Mouse (Mus musculus): Measurements from ENCODE around the gene Rdh8. TPM values are rescaled to one million over a fixed set of nuclear protein-coding genes. Genes with fewer than 3 reads are reported as not detected.

The Rdh8 gene
- not detected for total RNA-seq (2021)

DNA sequence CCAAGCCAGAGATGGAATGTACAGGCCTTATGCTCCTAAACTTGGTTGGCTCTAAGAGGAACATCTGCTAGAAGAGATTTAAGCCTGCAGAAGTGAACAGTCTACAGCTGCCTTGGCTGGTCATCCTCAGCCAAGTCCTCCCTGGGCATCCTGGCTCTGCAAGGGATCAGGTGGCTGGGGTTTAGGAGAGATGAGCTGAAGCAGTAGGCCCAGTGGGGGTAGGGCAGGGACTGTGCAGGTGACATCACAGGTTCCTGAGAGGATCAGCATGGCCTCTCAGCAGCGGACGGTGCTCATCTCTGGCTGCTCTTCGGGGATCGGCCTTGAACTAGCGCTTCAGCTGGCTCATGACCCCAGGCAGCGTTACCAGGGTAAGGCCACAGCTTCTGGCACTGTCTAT is at the start of gene Rdh8:
Gene Rdh8 (plus strand): TSS at position 268 of the 400 bp plus-strand sequence.
- no peak for DNase-seq (ENCODE audit: low spot score in 2 of 2)
- intact Hi-C loops (cut with DNase I), result no loop called here

DNA sequence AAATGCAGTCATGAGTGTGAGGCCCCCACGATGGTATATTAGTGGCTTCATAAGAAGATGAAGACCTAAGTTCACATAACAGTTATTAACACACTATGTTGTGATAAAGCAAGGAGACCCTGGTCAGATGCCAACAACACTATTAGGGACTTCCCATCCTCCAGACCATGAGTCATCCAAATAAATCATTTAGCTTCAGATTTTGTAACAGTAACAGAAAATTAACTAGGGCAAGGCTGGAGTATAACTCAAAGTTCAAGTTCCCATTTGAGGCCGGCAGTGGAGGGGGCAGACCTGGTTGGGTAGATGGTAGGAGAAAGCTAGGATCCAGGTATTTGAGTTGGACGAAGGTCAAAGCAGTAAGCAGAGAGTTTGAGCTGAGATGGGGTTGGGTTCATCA is 37.0 kb upstream of the Rdh8 start:
- intact Hi-C loops (cut with DNase I), result no loop called here
- DNase-seq (ENCODE audit: low spot score in 2 of 2), result no peak

DNA sequence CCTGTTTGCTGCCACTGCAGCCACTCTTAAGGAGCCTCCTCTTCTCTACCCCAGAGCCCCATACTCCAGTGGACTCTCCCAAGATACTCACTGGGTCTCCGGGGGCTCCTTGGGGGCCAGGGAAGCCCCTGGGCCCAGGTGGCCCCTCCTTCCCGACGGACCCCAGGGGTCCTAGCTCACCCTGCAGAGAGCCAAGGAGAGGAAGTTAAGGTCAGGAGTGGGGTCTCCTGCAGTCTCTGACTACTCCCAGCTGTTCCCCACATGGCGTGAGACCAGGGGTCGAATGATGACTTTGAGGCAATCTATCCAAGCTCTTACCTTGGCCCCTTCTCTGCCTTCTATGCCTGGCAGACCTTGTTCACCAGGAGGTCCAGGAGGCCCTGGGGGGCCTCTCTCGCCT is 33.2 kb upstream of the Rdh8 start:
- intact Hi-C loops (cut with DNase I), result no loop called here
- no peak for DNase-seq (ENCODE audit: low spot score in 2 of 2)

DNA sequence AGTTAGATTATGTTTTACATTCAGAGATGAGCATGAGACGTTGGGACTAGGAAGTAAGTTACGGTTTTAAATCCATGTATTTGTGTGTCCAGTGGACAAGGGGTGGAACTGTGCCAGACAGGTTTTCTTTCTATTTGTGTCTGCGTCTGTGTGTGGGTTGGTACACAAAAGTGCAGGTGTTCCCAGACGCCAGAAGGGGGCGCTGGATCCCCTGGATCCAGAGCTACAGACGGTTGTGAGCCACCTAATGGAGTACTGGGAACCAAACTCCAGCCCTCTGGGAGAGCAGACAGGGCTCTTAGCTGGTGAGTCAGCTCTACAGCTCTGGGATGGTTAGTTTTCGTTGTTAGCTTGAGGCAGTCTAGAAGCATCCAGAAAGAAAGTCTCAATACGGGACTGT is 30.3 kb upstream of the Rdh8 start:
- DNase-seq (ENCODE audit: low spot score in 2 of 2), result no peak
- intact Hi-C loops (cut with DNase I), result no loop called here

DNA sequence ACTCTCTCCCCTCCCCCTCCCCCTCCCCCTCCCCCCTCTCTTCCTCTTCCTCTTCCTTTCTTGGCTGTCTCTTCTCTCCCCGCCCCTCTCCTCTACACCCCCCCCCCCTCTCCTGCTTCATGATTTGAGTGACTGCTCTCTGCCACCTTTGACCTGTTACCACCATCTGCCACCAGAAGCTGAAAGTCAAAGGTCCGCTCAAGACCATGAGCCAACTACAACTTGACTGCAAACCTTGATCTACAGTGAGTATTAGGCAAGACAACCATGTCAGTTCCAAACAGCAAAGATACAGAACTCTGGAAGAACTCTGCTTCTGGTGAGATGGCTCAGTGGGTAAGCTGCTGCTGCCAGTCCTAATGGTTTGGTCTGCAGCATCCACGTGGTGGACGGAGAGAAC is 28.7 kb upstream of the Rdh8 start:
- intact Hi-C loops (cut with DNase I), result no loop called here
- DNase-seq (ENCODE audit: low spot score in 2 of 2), result no peak

DNA sequence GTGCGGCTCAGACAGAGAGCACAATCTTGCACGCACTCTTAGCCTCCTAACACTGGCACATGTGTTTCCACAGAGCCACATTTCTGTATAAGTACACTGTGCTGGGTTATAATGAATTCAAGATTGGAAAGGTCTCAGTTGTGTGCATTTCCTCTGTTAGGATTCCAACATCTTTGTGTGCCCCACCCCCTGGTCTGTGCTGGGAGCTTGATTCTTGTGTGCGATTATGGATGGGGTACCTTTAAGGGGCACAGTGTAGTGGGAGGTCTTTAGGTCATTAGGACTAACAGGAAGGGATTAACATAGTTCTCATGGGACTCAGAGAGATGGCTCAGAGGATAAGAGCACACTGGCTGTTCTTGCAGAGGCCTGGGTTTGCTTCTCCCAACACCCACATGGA is 28.0 kb upstream of the Rdh8 start:
- no peak for DNase-seq (ENCODE audit: low spot score in 2 of 2)
- intact Hi-C loops (cut with DNase I), result no loop called here

DNA sequence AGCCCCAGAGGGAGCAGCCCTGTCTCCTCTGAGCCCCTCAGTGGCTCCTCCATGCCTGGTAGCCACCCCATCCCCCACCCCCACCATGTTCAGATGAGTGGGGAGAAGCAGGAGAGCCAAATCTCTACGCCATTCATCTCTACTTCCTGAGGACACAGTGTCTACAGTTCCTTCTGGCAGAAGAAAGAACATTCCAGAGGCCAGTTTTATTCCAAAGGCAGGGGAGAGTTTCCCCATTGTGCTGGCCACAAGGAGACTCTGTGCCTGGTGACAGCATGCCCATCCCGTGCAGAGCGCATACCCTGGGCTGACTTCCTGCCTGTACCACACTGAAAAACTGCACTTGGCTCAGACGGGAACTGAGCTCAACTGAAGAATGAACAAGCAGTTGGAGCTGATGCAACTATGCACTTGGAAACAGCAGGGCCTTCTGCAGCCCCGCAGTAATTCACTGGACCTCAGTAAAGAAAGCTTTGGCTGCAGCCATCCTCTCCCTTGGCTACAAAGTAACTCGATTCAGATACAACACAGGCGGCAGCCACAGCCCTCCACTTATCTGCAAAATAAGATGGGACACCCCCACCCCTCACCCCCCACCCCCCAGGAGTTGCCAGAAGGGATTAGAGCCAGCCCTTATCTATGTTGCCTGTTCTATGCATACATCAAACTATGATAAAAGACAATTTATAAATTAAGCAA is 24.0 kb upstream of the Rdh8 start:
- DNase-seq (ENCODE audit: low spot score in 2 of 2), result peak; percentile 64 to 76
- intact Hi-C loops (cut with DNase I), result no loop called here

DNA sequence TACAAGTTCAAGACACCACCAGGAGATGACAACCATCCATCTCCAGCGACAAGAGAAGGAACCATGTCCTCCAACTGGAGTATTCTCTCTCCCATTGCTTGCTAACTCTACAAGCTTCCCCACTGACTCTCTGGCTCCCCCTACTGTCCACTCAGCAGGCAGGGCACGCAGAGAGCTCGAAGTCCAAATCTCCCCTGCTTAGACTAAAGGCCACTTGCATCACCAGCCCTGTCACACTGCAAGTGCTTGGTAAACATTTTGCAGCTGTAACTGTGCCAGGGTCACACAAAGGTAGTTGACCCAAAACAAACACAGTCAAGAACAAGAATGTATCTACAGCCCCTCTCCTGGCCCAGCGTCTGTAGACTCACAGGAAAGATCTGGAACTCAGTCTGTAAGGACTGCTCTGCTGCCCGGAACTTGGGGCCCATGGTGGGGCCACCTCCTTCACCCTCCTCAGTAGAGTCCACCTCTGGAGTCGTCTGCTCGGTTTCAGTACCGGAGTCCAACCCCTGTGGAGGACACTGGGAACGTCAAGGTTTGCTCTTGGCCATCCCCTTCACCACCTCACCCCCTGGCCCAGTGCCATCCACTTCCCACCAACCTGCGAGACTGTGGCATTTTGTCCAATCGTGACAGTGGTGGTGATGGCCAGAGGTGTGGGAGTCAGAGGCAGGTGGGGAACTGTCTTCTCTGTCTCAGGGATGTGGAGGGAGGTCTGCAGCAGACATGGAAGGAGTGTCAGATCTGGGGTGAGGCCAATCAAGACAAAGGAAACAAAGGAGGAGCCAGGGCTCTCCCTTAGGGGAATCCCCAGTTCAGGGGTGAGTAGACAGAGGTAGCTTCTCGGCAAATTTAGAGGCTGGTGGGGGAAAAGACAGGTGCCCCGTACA is 13.8 kb upstream of the Rdh8 start:
- intact Hi-C loops (cut with DNase I), result loop anchor here (2.0 to 5.0 kb wide), 2 partner anchors 42 to 64 kb away; no protein-coding TSS in a partner anchor
- peak; percentile 47 to 71 for DNase-seq (ENCODE audit: low spot score in 2 of 2)

DNA sequence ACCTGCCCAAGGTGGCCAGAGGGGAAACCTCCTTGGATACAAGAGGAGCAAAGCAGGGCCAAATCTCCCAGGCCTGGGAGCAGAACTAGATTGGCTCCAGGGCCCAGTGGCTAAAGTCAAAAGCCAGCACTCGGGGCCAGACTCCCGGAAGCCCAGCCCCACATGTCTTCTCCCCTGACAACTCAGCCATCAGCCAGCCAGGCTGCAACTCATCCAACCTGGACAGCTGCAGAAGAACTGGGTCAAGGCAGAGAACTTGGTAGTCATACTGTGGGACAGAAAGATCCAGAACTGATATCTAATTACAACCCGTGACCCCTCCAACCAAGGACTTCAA is 13.2 kb upstream of the Rdh8 start:
- DNase-seq (ENCODE audit: low spot score in 2 of 2), result no peak
- intact Hi-C loops (cut with DNase I), result loop anchor here (2.0 kb wide), 1 partner anchor 64 kb away; no protein-coding TSS in a partner anchor

DNA sequence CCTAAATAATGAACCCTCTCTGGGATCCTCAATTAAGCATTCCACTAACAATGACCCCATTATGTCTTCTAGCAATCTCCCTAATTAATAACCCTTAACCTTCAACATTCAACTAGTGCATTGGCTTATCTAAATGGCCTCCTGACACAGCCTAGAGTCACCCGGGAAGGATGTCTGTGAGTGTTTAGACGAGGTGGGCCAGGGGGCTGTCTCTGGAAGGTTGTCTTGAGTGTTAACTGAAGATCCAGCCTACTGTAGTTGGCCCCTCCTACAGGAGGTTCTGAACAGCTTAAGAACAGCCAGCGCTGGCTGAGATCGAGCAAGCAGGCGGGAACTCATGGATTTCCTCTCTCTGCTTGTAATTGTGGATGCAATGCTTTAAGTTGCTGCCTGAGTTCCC is 12.6 kb upstream of the Rdh8 start:
- DNase-seq (ENCODE audit: low spot score in 2 of 2), result no peak
- intact Hi-C loops (cut with DNase I), result loop anchor here (2.0 kb wide), 1 partner anchor 65 kb away; no protein-coding TSS in a partner anchor

DNA sequence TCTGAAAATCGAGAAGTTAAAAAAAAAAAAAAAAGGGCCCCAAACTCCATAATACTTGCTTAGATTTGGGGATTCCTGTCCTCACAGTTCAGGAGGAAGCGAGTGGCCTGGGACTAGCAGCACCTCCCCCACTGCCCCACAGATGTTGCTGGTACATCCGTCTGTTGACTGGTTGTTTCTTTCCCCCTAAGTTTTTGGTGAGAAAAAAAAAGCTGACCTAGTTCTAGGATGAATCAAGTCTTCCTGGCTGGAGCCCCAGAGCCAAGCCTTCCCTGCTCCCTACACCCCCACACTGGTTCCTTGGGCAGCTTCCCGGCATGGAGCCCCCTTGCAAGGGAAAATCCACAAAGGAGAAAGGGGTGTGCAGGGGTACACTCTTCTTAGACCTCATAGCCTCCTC is 8.0 kb upstream of the Rdh8 start:
- peak in 1 of 2 experiments; percentile 42 for DNase-seq (ENCODE audit: low spot score in 2 of 2)
- intact Hi-C loops (cut with DNase I), result loop anchor here (5.0 kb wide), 1 partner anchor 148 kb away; no protein-coding TSS in a partner anchor

DNA sequence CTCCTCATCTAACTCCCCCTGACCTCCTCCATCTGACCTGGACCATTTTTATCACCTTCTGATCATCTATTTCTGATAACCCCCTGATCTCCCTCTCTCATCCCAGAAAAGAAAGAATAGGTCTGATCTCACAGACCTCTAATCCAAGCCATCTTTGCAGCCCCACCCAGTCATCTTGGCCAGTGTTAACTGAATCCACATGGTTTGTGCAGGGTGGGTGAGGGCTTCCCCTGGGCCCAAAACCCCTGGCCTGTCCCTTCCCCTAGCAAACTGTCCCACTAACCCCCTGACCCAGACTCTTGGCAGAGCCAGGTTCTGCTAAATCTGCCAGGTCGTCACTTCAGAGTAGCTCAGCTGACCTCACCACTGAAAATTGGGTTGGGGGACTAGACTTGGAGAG is 7.5 kb upstream of the Rdh8 start:
- intact Hi-C loops (cut with DNase I), result loop anchor here (5.0 kb wide), 1 partner anchor 148 kb away; no protein-coding TSS in a partner anchor

DNA sequence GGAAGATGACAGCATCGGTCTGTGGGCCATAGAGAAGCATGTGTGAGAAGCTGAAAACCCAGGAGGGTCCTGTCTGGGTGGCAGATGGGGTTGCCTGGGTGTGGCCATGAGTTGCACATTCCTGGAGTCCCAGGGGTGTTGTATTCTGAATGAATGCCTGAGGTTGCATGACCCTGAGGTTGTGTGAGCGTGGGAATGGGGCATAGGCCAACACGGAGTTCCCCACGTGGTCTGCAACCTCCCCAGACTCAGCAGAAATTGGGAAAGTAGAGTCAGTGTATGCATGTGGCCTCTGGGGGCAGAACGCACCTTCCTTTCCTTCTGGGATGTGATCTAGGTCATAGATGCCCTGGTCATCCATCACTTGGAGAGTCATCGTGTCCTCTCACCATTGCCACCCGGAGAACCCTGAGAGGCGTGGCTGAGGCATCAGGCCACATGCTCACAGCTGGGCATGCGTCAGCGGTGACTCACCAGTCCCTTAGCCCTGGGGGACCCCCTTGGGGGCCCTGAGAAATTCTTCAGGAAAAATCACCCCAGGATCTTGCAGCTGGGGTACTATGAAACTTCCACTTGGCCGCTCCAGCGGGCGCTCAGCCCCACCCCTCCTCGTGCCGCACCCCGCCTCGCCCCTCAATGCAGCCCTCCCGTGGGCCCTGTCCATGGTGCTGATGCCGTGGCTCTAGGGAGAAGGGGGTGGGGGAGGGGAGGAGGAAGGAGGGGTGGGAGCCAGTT is 5.6 kb upstream of the Rdh8 start:
- intact Hi-C loops (cut with DNase I), result loop anchor here (5.0 kb wide), 1 partner anchor 150 kb away; no protein-coding TSS in a partner anchor
- peak in 1 of 2 experiments; percentile 28 for DNase-seq (ENCODE audit: low spot score in 2 of 2)

More for the DNA sequence above, 7.5 kb upstream of the Rdh8 start:
- no peak for DNase-seq (ENCODE audit: low spot score in 2 of 2)

DNA sequence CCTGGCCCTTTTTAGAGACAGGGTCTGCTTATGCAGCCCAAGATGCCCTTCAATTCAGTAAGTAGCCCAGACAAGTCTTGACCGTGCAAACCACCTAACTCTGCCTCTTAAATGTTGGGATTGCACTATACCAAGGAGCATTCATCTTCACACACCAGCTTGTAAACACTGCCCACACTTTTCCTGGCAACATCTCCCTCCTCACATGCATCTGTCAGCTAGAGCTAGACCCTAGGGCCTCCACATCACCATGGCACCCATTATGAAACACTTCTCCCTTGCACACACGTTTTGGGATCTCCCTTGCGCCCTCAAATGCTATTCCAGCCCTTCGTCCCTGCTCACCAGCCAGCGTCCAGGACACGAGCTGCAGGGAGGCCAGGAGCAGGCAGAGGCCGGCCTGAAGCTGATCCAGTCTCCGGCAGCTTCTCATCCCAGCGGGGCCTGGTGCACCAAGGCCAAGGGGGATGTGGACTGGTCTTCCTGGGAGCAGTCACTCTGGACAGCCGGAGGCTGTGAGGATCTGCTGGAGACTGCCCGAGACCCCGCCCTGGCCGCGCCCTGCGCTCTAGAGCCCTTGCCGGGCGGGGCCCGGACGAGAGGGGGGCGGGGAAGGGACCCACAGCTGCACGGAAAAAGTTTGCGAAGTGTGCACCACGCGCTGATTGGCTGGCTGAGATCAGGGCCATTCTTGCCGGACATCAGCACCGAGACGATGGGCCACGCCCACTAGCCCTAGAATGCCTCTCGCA is 3.6 kb upstream of the Rdh8 start, which contains the start of gene Col5a3:
Gene Col5a3 (minus strand): TSS at position 547 of the 752 bp plus-strand sequence.
- DNase-seq (ENCODE audit: low spot score in 2 of 2), result peak in 1 of 2 experiments; percentile 39

DNA sequence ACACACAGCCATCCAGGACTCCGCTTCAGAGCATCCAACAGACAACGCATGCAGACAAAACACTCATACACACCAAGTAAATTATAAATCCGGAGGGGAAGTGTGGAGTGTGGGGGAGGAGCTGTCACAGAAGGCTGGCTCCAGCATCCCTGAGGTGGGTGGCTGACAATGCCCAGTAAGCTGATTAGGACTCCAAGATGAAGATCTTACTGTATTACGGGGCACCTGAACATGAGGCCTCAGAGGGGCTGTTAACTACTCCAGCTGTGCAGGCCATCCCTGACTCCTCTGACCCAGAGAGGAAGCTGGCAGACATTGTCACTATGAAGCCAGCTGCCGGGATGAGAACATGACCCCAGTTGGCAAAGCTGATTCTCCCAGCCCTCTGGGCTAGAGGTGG is 1.7 kb downstream of the Rdh8 start:
- intact Hi-C loops (cut with DNase I), result no loop called here
- no peak for DNase-seq (ENCODE audit: low spot score in 2 of 2)

More for the DNA sequence above, 3.6 kb upstream of the Rdh8 start, which contains the start of gene Col5a3:
- intact Hi-C loops (cut with DNase I), result loop anchor here (5.0 kb wide), 1 partner anchor 152 kb away; no protein-coding TSS in a partner anchor

DNA sequence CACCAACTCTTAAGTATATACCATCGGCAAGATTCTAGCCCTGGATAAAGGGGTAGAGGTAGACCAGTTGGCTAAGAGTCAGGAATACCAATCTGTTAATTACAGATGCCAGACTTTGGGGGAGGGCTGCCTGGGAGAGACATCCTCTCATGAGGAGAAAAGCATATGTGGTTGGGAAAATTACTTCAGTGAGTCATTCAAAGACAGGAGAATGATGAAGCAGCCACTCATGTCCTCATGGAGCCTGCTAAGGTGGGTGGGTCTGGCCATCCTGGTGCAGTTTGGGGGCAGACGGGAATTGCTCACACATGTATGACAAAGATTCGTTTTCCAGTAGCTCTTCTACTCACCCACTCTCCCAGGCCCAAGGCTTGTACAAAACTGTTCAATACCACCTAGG is 4.5 kb downstream of the Rdh8 start:
- DNase-seq (ENCODE audit: low spot score in 2 of 2), result peak; percentile 13 to 84
- intact Hi-C loops (cut with DNase I), result no loop called here

DNA sequence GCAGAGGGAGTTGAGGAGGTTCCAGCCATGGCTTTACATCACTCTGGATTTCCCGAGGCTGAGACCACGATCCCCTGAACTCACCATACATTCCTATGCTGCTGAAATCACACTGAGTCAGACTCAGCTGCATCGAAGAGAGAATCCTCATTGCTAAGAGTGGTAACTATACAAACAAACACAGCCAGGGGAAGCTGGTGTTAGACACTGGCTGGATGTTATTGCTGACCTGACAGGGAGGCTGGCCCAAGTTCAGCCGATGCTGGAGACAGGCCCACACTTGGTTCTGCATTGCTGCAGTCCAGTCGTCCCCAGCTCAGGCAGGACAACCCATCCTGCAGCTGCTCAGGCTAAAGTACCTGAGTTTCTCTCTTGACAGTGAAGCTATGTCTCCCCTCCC is 7.5 kb downstream of the Rdh8 start:
- intact Hi-C loops (cut with DNase I), result no loop called here
- no peak for DNase-seq (ENCODE audit: low spot score in 2 of 2)

DNA sequence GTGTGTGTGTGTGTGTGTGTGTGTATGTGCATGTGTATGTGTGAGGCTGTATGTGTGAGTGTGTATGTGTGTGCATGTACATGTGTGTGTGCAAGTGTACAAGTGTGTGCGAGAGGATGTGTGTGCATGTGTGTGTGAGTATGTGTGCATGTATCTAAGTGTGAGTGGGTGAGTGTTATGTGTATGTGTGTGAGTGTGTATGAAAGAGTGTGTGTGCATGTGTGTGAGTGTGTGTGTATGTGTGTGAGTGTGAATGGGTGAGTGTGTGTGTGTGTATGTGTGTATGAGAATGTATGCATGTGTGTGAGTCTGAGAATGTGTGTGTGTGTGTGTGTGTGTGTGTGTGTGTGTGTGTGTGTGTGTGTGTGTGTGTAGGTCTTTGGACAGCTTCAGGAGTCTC is 9.8 kb downstream of the Rdh8 start:
- no peak for DNase-seq (ENCODE audit: low spot score in 2 of 2)
- intact Hi-C loops (cut with DNase I), result no loop called here
